Mouse (Mus musculus) heart, embryonic 12.5 days (tissue): Measurements from ENCODE around the gene Tgfbr3. TPM values are rescaled to one million over a fixed set of nuclear protein-coding genes. Genes with fewer than 3 reads are reported as not detected.
A peak's percentile ranks its signal among the peaks of the same experiment; 100 is the strongest.

Source experiments
- ATAC-seq: fragments of 200-750 bp; cut with Nextera tagmentation; 2 replicates; pipeline ENCODE4 v1.8.0; 2017; ENCODE audit warnings: moderate TSS enrichment, moderate library complexity; ENCODE audit not compliant: insufficient number of reproducible peaks, low FRiP score
- H3K27ac ChIP-seq: fragments of 300-500 bp; sonication (generic); 2 replicates; pipeline ENCODE4 v1.5.1; 2016; ENCODE audit warnings: mild to moderate bottlenecking, moderate library complexity; ENCODE audit not compliant: poor library complexity, severe bottlenecking
- H3K27me3 ChIP-seq: fragments of 300-500 bp; sonication (generic); replicated peaks from 2 replicates; pipeline ENCODE4 v1.6.1; 2016; ENCODE audit warnings: mild to moderate bottlenecking, moderate library complexity
- H3K36me3 ChIP-seq: fragments of 300-500 bp; sonication (generic); 2 replicates; pipeline ENCODE4 v1.6.1; 2016; ENCODE audit warnings: mild to moderate bottlenecking, moderate library complexity
- H3K4me1 ChIP-seq: fragments of 300-500 bp; sonication (generic); replicated peaks from 2 replicates; pipeline ENCODE4 v1.6.1; 2016; ENCODE audit warnings: mild to moderate bottlenecking
- H3K4me2 ChIP-seq: fragments of 300-500 bp; sonication (generic); 2 replicates; pipeline ENCODE4 v1.6.1; 2016; ENCODE audit warnings: mild to moderate bottlenecking, moderate library complexity
- H3K4me3 ChIP-seq: fragments of 300-500 bp; sonication (generic); 2 replicates; pipeline ENCODE4 v1.5.1; 2016; ENCODE audit warnings: mild to moderate bottlenecking
- H3K9ac ChIP-seq: fragments of 300-500 bp; sonication (generic); 2 replicates; pipeline ENCODE4 v1.6.1; 2016; ENCODE audit warnings: mild to moderate bottlenecking, moderate library complexity
- H3K9me3 ChIP-seq: fragments of 300-500 bp; sonication (generic); replicated peaks from 2 replicates; pipeline ENCODE4 v1.6.1; 2016; ENCODE audit warnings: mild to moderate bottlenecking, moderate library complexity
- WGBS: fragments of 180-500 bp; shearing (Covaris S2); methylation state at CpG from one replicate; pipeline ENCODE4 v1.1.7; 2016; 5-methylcytosine and 5-hydroxymethylcytosine counted together
- polyA plus RNA-seq: library from polyadenylated mRNA; unstranded; fragments of >200 nt; fragmentation: Nextera tagmentation; extraction: Ambion mirVana; gene quantifications from 2 replicates; pipeline ENCODE4 v1.2.1, GENCODE M21; 2016

The Tgfbr3 gene
- polyA plus RNA-seq, 1 experiment from 2014 or later: 38.1 TPM

- Histone ChIP-seq H3K4me1 (peaks cover 34% of the 10 kb centered on the region), H3K4me2 (no peak overlapping the region), H3K9me3 (no peaks in the 10 kb centered on the region), H3K4me3 (no peak overlapping the region), H3K27ac (0 out of 2 replicates have a peak overlapping the region, but pooled peaks have one; percentile 14), H3K27me3 (no peaks in the 10 kb centered on the region), H3K36me3 (peaks cover 7% of the 10 kb centered on the region; the same call in 1 of the 2 replicates), H3K9ac (no peak overlapping the region)
- WGBS: 43% methylated on average over 8 of the region's 8 CpGs
- ATAC-seq: no peak
These were observed 86.4 kb downstream of the Tgfbr3 start for GRCm38 (mm10) chr5:107202801-107203559.

GRCm38 (mm10) chr5:107201509-107202182 lies 87.8 kb downstream of the Tgfbr3 start:
- Histone ChIP-seq H3K4me1 (peaks cover 34% of the 10 kb centered on the region), H3K27me3 (no peaks in the 10 kb centered on the region), H3K9me3 (no peaks in the 10 kb centered on the region), H3K9ac (no peak overlapping the region), H3K27ac (no peak overlapping the region), H3K4me2 (no peak overlapping the region), H3K36me3 (peaks cover 7% of the 10 kb centered on the region; the same call in 1 of the 2 replicates), H3K4me3 (no peak overlapping the region)
- WGBS: 67% methylated on average over 9 of the region's 9 CpGs
- ATAC-seq: no peak

DNA sequence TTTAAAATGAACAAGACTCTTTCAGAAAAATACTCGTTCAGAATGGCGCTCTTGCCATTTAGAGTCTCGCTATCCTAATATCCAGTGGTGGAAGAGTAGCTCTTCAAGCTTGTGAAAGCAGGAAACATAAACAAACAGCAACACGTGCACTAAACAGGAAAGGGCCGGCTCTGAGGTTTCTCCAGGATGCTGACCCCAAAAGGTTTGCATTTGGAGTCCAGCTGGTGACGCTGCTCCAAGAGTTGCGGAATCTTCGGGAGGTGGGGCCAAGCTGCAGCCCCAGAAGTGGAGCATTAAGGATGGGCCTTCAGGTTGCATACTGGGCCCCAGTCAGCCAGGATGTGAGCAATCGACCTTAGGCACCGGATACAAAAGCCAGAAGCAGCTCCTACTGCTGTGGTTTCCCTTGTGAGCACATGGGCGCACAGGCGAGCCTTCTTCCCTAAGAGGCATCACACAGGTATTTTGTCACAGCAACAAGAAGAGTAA lies 88.5 kb downstream of the Tgfbr3 start:
- WGBS: 60% methylated on average over 12 of the region's 12 CpGs
- ATAC-seq: no peak

GRCm38 (mm10) chr5:107200221-107200635 lies 89.2 kb downstream of the Tgfbr3 start:
- Histone ChIP-seq H3K4me3 (no peak overlapping the region), H3K4me1 (peaks cover 34% of the 10 kb centered on the region), H3K9me3 (no peaks in the 10 kb centered on the region), H3K9ac (no peak overlapping the region), H3K27me3 (no peaks in the 10 kb centered on the region), H3K36me3 (no peaks in the 10 kb centered on the region), H3K27ac (no peak overlapping the region), H3K4me2 (no peak overlapping the region)
- 81% methylated on average over 10 of the region's 10 CpGs for WGBS
- no peak for ATAC-seq

More for the DNA sequence above, 88.5 kb downstream of the Tgfbr3 start:
- no peaks in the 10 kb centered on the region for H3K27me3 ChIP-seq
- H3K36me3 ChIP-seq: peaks cover 1% of the 10 kb centered on the region; the same call in 1 of the 2 replicates
- H3K9ac ChIP-seq: no peak overlapping the region
- H3K4me3 ChIP-seq: no peak overlapping the region
- H3K27ac ChIP-seq: 0 out of 2 replicates have a peak overlapping the region, but pooled peaks have one; percentile 0
- no peaks in the 10 kb centered on the region for H3K9me3 ChIP-seq
- H3K4me1 ChIP-seq: peaks cover 34% of the 10 kb centered on the region
- H3K4me2 ChIP-seq: no peak overlapping the region

GRCm38 (mm10) chr5:107195751-107196395 lies 93.6 kb downstream of the Tgfbr3 start:
- Histone ChIP-seq H3K4me3 (no peak overlapping the region), H3K27me3 (no peaks in the 10 kb centered on the region), H3K27ac (no peak overlapping the region), H3K9ac (no peak overlapping the region), H3K4me1 (peaks cover 14% of the 10 kb centered on the region), H3K36me3 (no peaks in the 10 kb centered on the region), H3K4me2 (no peak overlapping the region), H3K9me3 (no peaks in the 10 kb centered on the region)
- 50% methylated on average over 12 of the region's 12 CpGs for WGBS
- no peak; the same call in 1 of the 2 replicates for ATAC-seq

- WGBS: 33% methylated on average over 9 of the region's 9 CpGs
- H3K27ac ChIP-seq: no peak overlapping the region
- H3K4me3 ChIP-seq: no peak overlapping the region
- H3K4me2 ChIP-seq: no peak overlapping the region
- H3K9ac ChIP-seq: no peak overlapping the region
- no peak for ATAC-seq
- peaks cover 5% of the 10 kb centered on the region; the same call in 1 of the 2 replicates for H3K4me1 ChIP-seq
- H3K36me3 ChIP-seq: no peaks in the 10 kb centered on the region
- no peaks in the 10 kb centered on the region for H3K27me3 ChIP-seq
- no peaks in the 10 kb centered on the region for H3K9me3 ChIP-seq
These were observed 96.3 kb downstream of the Tgfbr3 start for GRCm38 (mm10) chr5:107193160-107193559.

- Histone ChIP-seq H3K27me3 (no peaks in the 10 kb centered on the region), H3K4me3 (no peak overlapping the region), H3K27ac (no peak overlapping the region), H3K4me2 (no peak overlapping the region), H3K36me3 (no peaks in the 10 kb centered on the region), H3K9me3 (no peaks in the 10 kb centered on the region), H3K4me1 (peaks cover 5% of the 10 kb centered on the region; the same call in 1 of the 2 replicates), H3K9ac (no peak overlapping the region)
- 92% methylated on average over 7 of the region's 7 CpGs for WGBS
- no peak for ATAC-seq
These were observed 97.1 kb downstream of the Tgfbr3 start for GRCm38 (mm10) chr5:107192372-107192771.

- H3K9me3 ChIP-seq: no peaks in the 10 kb centered on the region
- H3K36me3 ChIP-seq: no peaks in the 10 kb centered on the region
- H3K27me3 ChIP-seq: 0 out of 2 replicates have a peak, but pooled peaks cover 3% of the 10 kb centered on the region
- no peak overlapping the region for H3K27ac ChIP-seq
- no peak overlapping the region for H3K4me2 ChIP-seq
- no peak overlapping the region for H3K9ac ChIP-seq
- no peak for ATAC-seq
- H3K4me3 ChIP-seq: no peak overlapping the region
- WGBS: 79% methylated on average over 10 of the region's 10 CpGs
- H3K4me1 ChIP-seq: peaks cover 14% of the 10 kb centered on the region
These were observed 100.9 kb downstream of the Tgfbr3 start for GRCm38 (mm10) chr5:107188551-107188950.

- no peak for ATAC-seq
- H3K9ac ChIP-seq: no peak overlapping the region
- H3K4me2 ChIP-seq: no peak overlapping the region
- H3K27me3 ChIP-seq: 0 out of 2 replicates have a peak, but pooled peaks cover 3% of the 10 kb centered on the region
- no peaks in the 10 kb centered on the region for H3K9me3 ChIP-seq
- no peak overlapping the region for H3K27ac ChIP-seq
- no peaks in the 10 kb centered on the region for H3K36me3 ChIP-seq
- WGBS: 72% methylated on average over 3 of the region's 3 CpGs
- H3K4me3 ChIP-seq: no peak overlapping the region
- H3K4me1 ChIP-seq: peaks cover 26% of the 10 kb centered on the region
These were observed 103.2 kb downstream of the Tgfbr3 start for GRCm38 (mm10) chr5:107186206-107186605.

- H3K4me1 ChIP-seq: peaks cover 30% of the 10 kb centered on the region
- no peak overlapping the region for H3K9ac ChIP-seq
- no peak overlapping the region for H3K27ac ChIP-seq
- whole genome bisulfite sequencing: 74% methylated on average over 8 of the region's 8 CpGs
- H3K27me3 ChIP-seq: 0 out of 2 replicates have a peak, but pooled peaks cover 3% of the 10 kb centered on the region
- H3K9me3 ChIP-seq: no peaks in the 10 kb centered on the region
- no peak for ATAC-seq
- H3K4me3 ChIP-seq: no peak overlapping the region
- no peak overlapping the region for H3K4me2 ChIP-seq
- H3K36me3 ChIP-seq: no peaks in the 10 kb centered on the region
These were observed 105.1 kb downstream of the Tgfbr3 start for GRCm38 (mm10) chr5:107184158-107184883.
